Mouse (Mus musculus): Measurements from ENCODE around the gene Vwc2l.
A peak's percentile ranks its signal among the peaks of the same experiment; 100 is the strongest.

Vwc2l gene

GRCm38 (mm10) chr1:70725655-70726066, at the start of gene Vwc2l:
Vwc2l (plus strand) TSS chr1:70725715.
- peak; percentile 11 to 50 for DNase-seq (ENCODE audit: low spot score in 2 of 2)

- DNase-seq (ENCODE audit: low spot score in 2 of 2), result no peak
These were observed 33.0 kb upstream of the Vwc2l start for GRCm38 (mm10) chr1:70692529-70692928.

GRCm38 (mm10) chr1:70700270-70700669, 25.2 kb upstream of the Vwc2l start:
- DNase-seq (ENCODE audit: low spot score in 2 of 2), result no peak

- no peak for DNase-seq (ENCODE audit: low spot score in 2 of 2)
These were observed 21.6 kb upstream of the Vwc2l start for GRCm38 (mm10) chr1:70703934-70704333.

- DNase-seq (ENCODE audit: low spot score in 2 of 2), result no peak
These were observed 19.7 kb upstream of the Vwc2l start for GRCm38 (mm10) chr1:70705821-70706220.

GRCm38 (mm10) chr1:70725045-70725444, 470 bp upstream of the Vwc2l start:
- no peak for DNase-seq (ENCODE audit: low spot score in 2 of 2)

- no peak for DNase-seq (ENCODE audit: low spot score in 2 of 2)
These were observed 61.6 kb downstream of the Vwc2l start for GRCm38 (mm10) chr1:70787146-70787545.

GRCm38 (mm10) chr1:70791636-70792035, 66.1 kb downstream of the Vwc2l start:
- DNase-seq (ENCODE audit: low spot score in 2 of 2), result no peak

GRCm38 (mm10) chr1:70795094-70795493, 69.6 kb downstream of the Vwc2l start:
- DNase-seq (ENCODE audit: low spot score in 2 of 2), result no peak

- no peak for DNase-seq (ENCODE audit: low spot score in 2 of 2)
These were observed 77.9 kb downstream of the Vwc2l start for GRCm38 (mm10) chr1:70803401-70803800.

- no peak for DNase-seq (ENCODE audit: low spot score in 2 of 2)
These were observed 97.6 kb downstream of the Vwc2l start for GRCm38 (mm10) chr1:70823111-70823510.

- DNase-seq (ENCODE audit: low spot score in 2 of 2), result no peak
These were observed 107.7 kb downstream of the Vwc2l start for GRCm38 (mm10) chr1:70833262-70833661.

GRCm38 (mm10) chr1:70842222-70842621, 116.7 kb downstream of the Vwc2l start:
- no peak for DNase-seq (ENCODE audit: low spot score in 2 of 2)

- DNase-seq (ENCODE audit: low spot score in 2 of 2), result no peak
These were observed 119.8 kb downstream of the Vwc2l start for GRCm38 (mm10) chr1:70845276-70845675.

GRCm38 (mm10) chr1:70851633-70852390, 126.3 kb downstream of the Vwc2l start:
- DNase-seq (ENCODE audit: low spot score in 2 of 2), result no peak

GRCm38 (mm10) chr1:70853446-70853845, 127.9 kb downstream of the Vwc2l start:
- DNase-seq (ENCODE audit: low spot score in 2 of 2), result no peak

GRCm38 (mm10) chr1:70855912-70856311, 130.4 kb downstream of the Vwc2l start:
- DNase-seq (ENCODE audit: low spot score in 2 of 2), result no peak

GRCm38 (mm10) chr1:70861672-70862071, 136.2 kb downstream of the Vwc2l start:
- peak in 1 of 2 experiments; percentile 16 for DNase-seq (ENCODE audit: low spot score in 2 of 2)

- DNase-seq (ENCODE audit: low spot score in 2 of 2), result no peak
These were observed 140.6 kb downstream of the Vwc2l start for GRCm38 (mm10) chr1:70866137-70866536.

GRCm38 (mm10) chr1:70880496-70880895, 155.0 kb downstream of the Vwc2l start:
- no peak for DNase-seq (ENCODE audit: low spot score in 2 of 2)

- DNase-seq (ENCODE audit: low spot score in 2 of 2), result no peak
These were observed 155.8 kb downstream of the Vwc2l start for GRCm38 (mm10) chr1:70881269-70881668.

- no peak for DNase-seq (ENCODE audit: low spot score in 2 of 2)
These were observed 158.6 kb downstream of the Vwc2l start for GRCm38 (mm10) chr1:70884156-70884555.

GRCm38 (mm10) chr1:70902311-70902710, 176.8 kb downstream of the Vwc2l start:
- DNase-seq (ENCODE audit: low spot score in 2 of 2), result no peak

- DNase-seq (ENCODE audit: low spot score in 2 of 2), result no peak
These were observed 181.9 kb downstream of the Vwc2l start for GRCm38 (mm10) chr1:70907366-70907765.

Measured in frontal cortex, postnatal 10 days (tissue).